Mouse (Mus musculus): ENCODE measurements around the gene Gmeb1. TPM values are rescaled to one million over a fixed set of nuclear protein-coding genes. Genes with fewer than 3 reads are reported as not detected.
"Not testable (repeated sequence)": the region's sequence is repeated elsewhere in the genome, so short reads cannot be mapped to it uniquely, and the experiment has no call there.

Gene Gmeb1
- polyA plus RNA-seq, 1 experiment from 2014 or later = 45.9 TPM

GRCm38 (mm10) chr4:132240367-132240766 is 21.0 kb downstream of the Gmeb1 start:
- Histone ChIP-seq H3K36me3 (peaks cover 97% of the 10 kb centered on the region), H3K4me1 (no peaks in the 10 kb centered on the region), H3K4me3 (no peak overlapping the region), H3K27ac (replicated peaks) (no peak overlapping the region), H3K9me3 (replicated peaks) (no peaks in the 10 kb centered on the region), H3K27me3 (ENCODE audit: low read depth, poor library complexity, severe bottlenecking) (no peaks in the 10 kb centered on the region)
- DNase-seq (ENCODE audit: low spot score) = no peak
- WGBS = 97% methylated on average over 3 of the region's 3 CpGs

GRCm38 (mm10) chr4:132238356-132238755 is 23.0 kb downstream of the Gmeb1 start:
- no peak overlapping the region for H3K4me3 ChIP-seq
- H3K27ac ChIP-seq (replicated peaks) = no peak overlapping the region
- no peak for DNase-seq (ENCODE audit: low spot score)
- H3K36me3 ChIP-seq = peaks cover 99% of the 10 kb centered on the region
- no peaks in the 10 kb centered on the region for H3K27me3 ChIP-seq (ENCODE audit: low read depth, poor library complexity, severe bottlenecking)
- 91% methylated on average over 4 of the region's 4 CpGs for WGBS
- no peaks in the 10 kb centered on the region for H3K4me1 ChIP-seq
- no peaks in the 10 kb centered on the region for H3K9me3 ChIP-seq (replicated peaks)

GRCm38 (mm10) chr4:132234710-132235109 is 26.7 kb downstream of the Gmeb1 start:
- no peak overlapping the region for H3K27ac ChIP-seq (replicated peaks)
- 93% methylated on average over 8 of the region's 8 CpGs for WGBS
- H3K4me3 ChIP-seq = no peak overlapping the region
- H3K9me3 ChIP-seq (replicated peaks) = no peaks in the 10 kb centered on the region
- peaks cover 100% of the 10 kb centered on the region for H3K36me3 ChIP-seq
- no peaks in the 10 kb centered on the region for H3K27me3 ChIP-seq (ENCODE audit: low read depth, poor library complexity, severe bottlenecking)
- DNase-seq (ENCODE audit: low spot score) = no peak
- H3K4me1 ChIP-seq = no peaks in the 10 kb centered on the region

- WGBS = 98% methylated on average over 5 of the region's 5 CpGs
- H3K9me3 ChIP-seq (replicated peaks) = no peaks in the 10 kb centered on the region
- H3K36me3 ChIP-seq = peaks cover 98% of the 10 kb centered on the region
Measured at GRCm38 (mm10) chr4:132230422-132230821, 31.0 kb downstream of the Gmeb1 start.

GRCm38 (mm10) chr4:132222001-132222400 is 39.4 kb downstream of the Gmeb1 start:
- H3K27ac ChIP-seq (replicated peaks); H3K4me1 ChIP-seq; H3K4me3 ChIP-seq; DNase-seq (ENCODE audit: low spot score); H3K9me3 ChIP-seq (replicated peaks); H3K27me3 ChIP-seq (ENCODE audit: low read depth, poor library complexity, severe bottlenecking): not testable (repeated sequence)
- 83% methylated on average over 5 of the region's 5 CpGs for WGBS
- peaks cover 50% of the 10 kb centered on the region for H3K36me3 ChIP-seq

More at GRCm38 (mm10) chr4:132230422-132230821, 31.0 kb downstream of the Gmeb1 start:
- no peak overlapping the region for H3K4me3 ChIP-seq
- H3K27me3 ChIP-seq (ENCODE audit: low read depth, poor library complexity, severe bottlenecking) = no peaks in the 10 kb centered on the region
- no peak overlapping the region for H3K27ac ChIP-seq (replicated peaks)
- no peak for DNase-seq (ENCODE audit: low spot score)
- H3K4me1 ChIP-seq = no peaks in the 10 kb centered on the region

GRCm38 (mm10) chr4:132218439-132218838 is 43.0 kb downstream of the Gmeb1 start:
- DNase-seq (ENCODE audit: low spot score); H3K4me1 ChIP-seq; H3K9me3 ChIP-seq (replicated peaks); H3K27me3 ChIP-seq (ENCODE audit: low read depth, poor library complexity, severe bottlenecking); H3K4me3 ChIP-seq; H3K27ac ChIP-seq (replicated peaks): not testable (repeated sequence)
- WGBS = 79% methylated on average over 4 of the region's 6 CpGs
- peaks cover 15% of the 10 kb centered on the region for H3K36me3 ChIP-seq

- H3K36me3 ChIP-seq = peaks cover 8% of the 10 kb centered on the region; the same call in 1 of the 2 replicates
- DNase-seq (ENCODE audit: low spot score) = no peak
- H3K27me3 ChIP-seq (ENCODE audit: low read depth, poor library complexity, severe bottlenecking) = no peaks in the 10 kb centered on the region
- WGBS = 91% methylated on average over 2 of the region's 2 CpGs
- H3K4me1 ChIP-seq = peaks cover 1% of the 10 kb centered on the region; the same call in 1 of the 2 replicates
- H3K4me3 ChIP-seq = no peak overlapping the region
- no peak overlapping the region for H3K27ac ChIP-seq (replicated peaks)
- no peaks in the 10 kb centered on the region for H3K9me3 ChIP-seq (replicated peaks)
Measured at GRCm38 (mm10) chr4:132217781-132218180, 43.6 kb downstream of the Gmeb1 start.

- H3K27me3 ChIP-seq (ENCODE audit: low read depth, poor library complexity, severe bottlenecking) = no peaks in the 10 kb centered on the region
- no peak overlapping the region for H3K27ac ChIP-seq (replicated peaks)
- no peaks in the 10 kb centered on the region for H3K9me3 ChIP-seq (replicated peaks)
- 83% methylated on average over 1 of the region's 1 CpGs for WGBS
- no peak for DNase-seq (ENCODE audit: low spot score)
- peaks cover 8% of the 10 kb centered on the region for H3K4me1 ChIP-seq
- H3K36me3 ChIP-seq = no peaks in the 10 kb centered on the region
- no peak overlapping the region for H3K4me3 ChIP-seq
Measured at GRCm38 (mm10) chr4:132216602-132217001, 44.8 kb downstream of the Gmeb1 start.

- peaks cover 9% of the 10 kb centered on the region for H3K36me3 ChIP-seq
- no peaks in the 10 kb centered on the region for H3K9me3 ChIP-seq (replicated peaks)
- no peak overlapping the region for H3K4me3 ChIP-seq
- no peak for DNase-seq (ENCODE audit: low spot score)
- H3K4me1 ChIP-seq = peaks cover 18% of the 10 kb centered on the region
- H3K27ac ChIP-seq (replicated peaks) = no peak overlapping the region
- WGBS = 80% methylated on average over 4 of the region's 4 CpGs
- no peaks in the 10 kb centered on the region for H3K27me3 ChIP-seq (ENCODE audit: low read depth, poor library complexity, severe bottlenecking)
Measured at GRCm38 (mm10) chr4:132214847-132215246, 46.6 kb downstream of the Gmeb1 start.

GRCm38 (mm10) chr4:132211953-132212734 is 49.3 kb downstream of the Gmeb1 start, which contains the start of gene Ythdf2:
Ythdf2 (minus strand) TSS chr4:132212303.
- Histone ChIP-seq H3K4me3 (peak within 1 kb of the TSS; percentile 99), H3K27me3 (ENCODE audit: low read depth, poor library complexity, severe bottlenecking) (no peaks in the 10 kb centered on the region), H3K9me3 (replicated peaks) (no peaks in the 10 kb centered on the region), H3K27ac (replicated peaks) (peak within 1 kb of the TSS; percentile 99), H3K4me1 (peaks cover 30% of the 10 kb centered on the region), H3K36me3 (peaks cover 36% of the 10 kb centered on the region)
- DNase-seq (ENCODE audit: low spot score) = peak; percentile 97
- WGBS = under 1% methylated on average over 77 of the region's 78 CpGs

- Histone ChIP-seq H3K4me3 (peak overlapping the region; percentile 99), H3K4me1 (peaks cover 30% of the 10 kb centered on the region), H3K27me3 (ENCODE audit: low read depth, poor library complexity, severe bottlenecking) (no peaks in the 10 kb centered on the region), H3K9me3 (replicated peaks) (no peaks in the 10 kb centered on the region), H3K27ac (replicated peaks) (peak overlapping the region; percentile 99), H3K36me3 (peaks cover 44% of the 10 kb centered on the region)
- DNase-seq (ENCODE audit: low spot score) = peak; percentile 58
- under 1% methylated on average over 71 of the region's 89 CpGs for WGBS
Measured at GRCm38 (mm10) chr4:132211091-132211942, 50.1 kb downstream of the Gmeb1 start.

GRCm38 (mm10) chr4:132210325-132210724 is 51.1 kb downstream of the Gmeb1 start:
- peak overlapping the region; percentile 99 for H3K4me3 ChIP-seq
- H3K9me3 ChIP-seq (replicated peaks) = no peaks in the 10 kb centered on the region
- peaks cover 30% of the 10 kb centered on the region for H3K4me1 ChIP-seq
- WGBS = 65% methylated on average over 2 of the region's 2 CpGs
- H3K27ac ChIP-seq (replicated peaks) = peak overlapping the region; percentile 99
- DNase-seq (ENCODE audit: low spot score) = no peak
- H3K36me3 ChIP-seq = peaks cover 54% of the 10 kb centered on the region
- H3K27me3 ChIP-seq (ENCODE audit: low read depth, poor library complexity, severe bottlenecking) = no peaks in the 10 kb centered on the region

GRCm38 (mm10) chr4:132209299-132209698 is 52.1 kb downstream of the Gmeb1 start:
- no peaks in the 10 kb centered on the region for H3K9me3 ChIP-seq (replicated peaks)
- peaks cover 64% of the 10 kb centered on the region for H3K36me3 ChIP-seq
- no peak overlapping the region for H3K27ac ChIP-seq (replicated peaks)
- 92% methylated on average over 2 of the region's 2 CpGs for WGBS
- H3K27me3 ChIP-seq (ENCODE audit: low read depth, poor library complexity, severe bottlenecking) = no peaks in the 10 kb centered on the region
- DNase-seq (ENCODE audit: low spot score) = no peak
- peaks cover 35% of the 10 kb centered on the region for H3K4me1 ChIP-seq
- peak overlapping the region; percentile 99 for H3K4me3 ChIP-seq
